Mouse (Mus musculus) Patski (cell line): Measurements from ENCODE around the gene Pitpnm2. TPM values are rescaled to one million over a fixed set of nuclear protein-coding genes. Genes with fewer than 3 reads are reported as not detected.
A peak's percentile ranks its signal among the peaks of the same experiment; 100 is the strongest.

ENCODE experiments used
- ATAC-seq: fragments of 100-300 bp; one replicate; pipeline ENCODE4 v1.8.0; 2021
- CTCF ChIA-PET: fragments of 350-600 bp; sonication (Branson Sonifier 250); formaldehyde crosslinking; loops from one replicate; lab custom pipeline; 2022; ENCODE audit warnings: inconsistent platforms; lab: Charles Lee
- POLR2A ChIA-PET: fragments of 350-600 bp; sonication (Branson Sonifier 250); formaldehyde crosslinking; loops from one replicate; lab custom pipeline; 2022; ENCODE audit warnings: antibody characterized with exemption, inconsistent platforms; lab: Charles Lee
- DNase-seq: peaks from one replicate; pipeline ENCODE4 v3.0.0-alpha.2; 2011; ENCODE audit warnings: low read depth, low spot score
- H3K27me3 ChIP-seq: fragments of 371-371 bp; one replicate; pipeline ENCODE4 v1.5.1; 2021
- CTCF ChIP-seq: fragments of 100-300 bp; IDR thresholded peaks from one replicate; pipeline ENCODE4 v1.5.1; 2021
- in situ Hi-C: fragments of 300-500 bp; cut with MboI; formaldehyde crosslinking; loops from 3 replicates; pipeline ENCODE4 v1.11.1; 2018; ENCODE audit warnings: low pct_unique_long_range_greater_than_20kb, mixed read lengths
- polyA plus RNA-seq: library from polyadenylated mRNA; unstranded; gene quantifications from one replicate; pipeline ENCODE4 v1.2.3, GENCODE M21; 2021

Pitpnm2 gene
- polyA plus RNA-seq, 1 experiment from 2014 or later, result 33.3 TPM

DNA sequence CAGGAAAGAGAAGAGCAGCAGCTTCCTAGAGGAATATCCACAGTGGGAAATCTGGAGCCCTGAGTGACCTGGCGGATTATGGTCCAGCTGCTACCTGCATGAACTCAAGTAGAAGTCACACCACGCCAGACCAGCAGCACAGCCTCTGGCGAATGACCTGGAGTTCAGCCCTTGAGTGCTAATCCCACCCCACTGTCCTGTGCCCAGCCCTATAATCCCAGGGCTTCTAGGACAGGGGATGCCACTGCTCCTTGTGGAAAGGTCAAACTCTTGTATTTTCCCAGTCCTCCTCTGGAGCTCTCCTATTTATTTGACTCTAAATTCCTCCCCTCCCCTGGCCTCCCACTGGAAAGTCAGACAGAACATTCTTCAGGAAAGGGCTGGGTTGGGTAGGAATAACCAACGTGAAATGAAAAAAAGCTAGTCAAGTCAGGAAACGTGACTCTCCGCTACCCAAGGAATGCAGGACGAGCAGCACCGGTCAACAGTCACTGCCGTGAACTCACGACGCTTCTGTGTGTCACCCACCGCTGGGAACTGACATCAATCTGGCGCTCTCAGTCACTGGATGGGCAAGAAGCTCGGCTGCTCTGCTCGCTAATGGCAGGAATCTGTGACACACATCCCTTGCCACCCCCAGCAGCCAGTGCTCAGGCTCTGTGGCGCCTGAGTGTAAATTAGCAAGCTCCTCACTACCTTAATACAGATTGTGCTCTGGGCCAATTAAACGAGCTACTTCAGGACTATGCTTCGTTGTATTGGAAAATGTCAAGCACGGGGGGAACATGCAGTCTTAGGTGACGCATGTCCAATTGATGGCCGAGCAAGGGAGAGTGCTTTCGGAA lies 8.5 kb downstream of the Pitpnm2 start:
- no peak for TF ChIP-seq CTCF
- ATAC-seq (peak; percentile 27), DNase-seq (no peak)
- ChIA-PET CTCF (interaction anchor here (0.9 to 1.4 kb wide), 6 partner anchors 10 to 79 kb away, joined by 3 to 5 read pairs (median 4); no protein-coding TSS in a partner anchor), POLR2A (interaction anchor here (0.7 to 1.1 kb wide), 4 partner anchors 13 to 75 kb away, joined by 3 read pairs; no protein-coding TSS in a partner anchor)
- no peaks in the 10 kb centered on the region for H3K27me3 ChIP-seq
- in situ Hi-C loops, result no loop called here

DNA sequence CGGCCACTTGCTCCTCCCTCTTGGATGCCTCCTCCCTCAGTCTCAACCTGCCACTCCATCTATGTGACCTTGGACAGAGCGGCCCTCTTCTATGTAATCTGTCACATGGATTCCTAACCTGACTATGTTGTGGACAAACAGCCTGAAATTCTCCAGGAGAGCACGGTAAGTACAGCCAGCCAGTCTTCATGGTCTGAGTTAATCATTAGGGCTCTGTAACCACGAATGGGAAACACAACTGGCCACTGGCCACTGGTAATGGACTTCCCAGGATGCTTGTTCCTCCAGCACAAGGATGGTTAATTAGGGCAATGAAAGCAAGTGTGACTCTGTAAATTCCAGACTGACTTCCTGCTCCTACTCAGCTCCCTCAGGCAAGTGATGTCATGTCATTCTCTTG lies 13.4 kb downstream of the Pitpnm2 start:
- in situ Hi-C loops, result no loop called here
- CTCF ChIA-PET, result interaction anchor here (0.8 to 1.6 kb wide), 4 partner anchors 9 to 73 kb away, joined by 3 to 4 read pairs (median 3); no protein-coding TSS in a partner anchor
- TF ChIP-seq CTCF, result no peak
- POLR2A ChIA-PET, result interaction anchor here (0.7 to 1.0 kb wide), 4 partner anchors 22 to 66 kb away, joined by 3 to 6 read pairs (median 4); no protein-coding TSS in a partner anchor
- H3K27me3 ChIP-seq, result no peaks in the 10 kb centered on the region
- DNase-seq (peak; percentile 95), ATAC-seq (peak; percentile 66)

DNA sequence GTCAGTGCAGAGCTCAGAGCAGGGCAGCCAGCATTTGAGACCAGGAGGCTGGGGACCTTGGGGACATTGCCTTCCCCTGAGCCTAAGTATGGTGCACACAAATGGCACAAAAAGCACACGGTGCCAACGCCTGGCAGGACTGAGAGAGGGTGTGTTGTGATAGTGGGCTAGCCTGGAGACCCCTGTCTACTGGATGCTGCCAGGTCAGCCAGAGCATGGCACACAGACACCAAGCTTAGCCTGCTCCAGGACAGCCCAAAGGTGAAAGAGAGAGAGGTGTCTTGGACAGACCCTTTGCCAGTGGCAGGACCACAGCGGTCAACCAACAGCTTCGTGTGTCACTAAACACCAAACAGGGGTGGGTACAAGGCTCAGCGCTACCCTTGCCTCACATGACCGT lies 14.8 kb downstream of the Pitpnm2 start:
- in situ Hi-C loops, result no loop called here
- DNase-seq (no peak), ATAC-seq (no peak)
- ChIA-PET POLR2A (no interaction called here), CTCF (interaction anchor here (0.8 to 1.5 kb wide), 3 partner anchors 12 to 14 kb away, joined by 3 to 5 read pairs (median 3); no protein-coding TSS in a partner anchor)
- TF ChIP-seq CTCF, result no peak
- no peaks in the 10 kb centered on the region for H3K27me3 ChIP-seq

DNA sequence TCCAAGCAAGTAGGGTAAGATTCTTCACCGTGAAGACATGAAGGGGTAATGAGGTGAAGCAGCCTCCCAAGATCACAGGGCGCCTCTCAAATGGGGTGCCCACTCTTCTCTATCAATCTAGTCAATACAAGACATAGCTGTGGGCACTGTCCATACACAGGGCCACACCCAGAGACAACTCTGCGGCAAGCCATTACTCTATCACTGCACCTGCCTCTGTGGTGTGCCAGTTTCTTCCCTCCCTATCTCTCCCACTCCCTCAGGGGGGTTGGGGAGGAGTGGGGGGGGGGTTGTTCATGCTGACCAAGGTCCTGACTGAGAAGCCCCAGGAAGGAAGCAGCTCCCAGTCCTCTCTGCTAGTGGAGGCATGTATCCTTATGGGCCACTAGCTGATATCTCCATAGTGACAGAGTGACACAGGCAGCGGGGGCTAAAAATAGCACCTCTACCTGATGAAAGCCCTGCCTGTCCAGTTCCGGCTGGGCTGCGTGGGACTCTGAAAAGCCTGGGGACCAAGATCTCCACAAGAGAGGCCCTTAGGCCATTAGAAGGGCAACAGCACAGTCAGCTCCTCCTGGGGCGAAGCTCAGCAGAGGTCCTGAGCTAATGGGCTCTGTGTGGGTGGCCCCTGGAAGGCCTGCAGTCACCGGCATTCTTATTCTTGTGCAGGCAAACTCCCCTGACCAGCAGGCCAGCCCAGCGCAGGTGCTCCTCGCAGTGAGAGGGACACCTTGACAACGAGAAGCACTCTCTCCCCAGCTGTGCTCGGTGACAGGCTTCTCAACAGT lies 15.5 kb downstream of the Pitpnm2 start:
- DNase-seq (no peak), ATAC-seq (no peak)
- TF ChIP-seq CTCF, result no peak
- no peaks in the 10 kb centered on the region for H3K27me3 ChIP-seq
- CTCF ChIA-PET, result interaction anchor here (0.8 to 1.5 kb wide), 4 partner anchors 11 to 19 kb away, joined by 3 to 5 read pairs (median 4); no protein-coding TSS in a partner anchor
- in situ Hi-C loops, result no loop called here
- POLR2A ChIA-PET, result no interaction called here

DNA sequence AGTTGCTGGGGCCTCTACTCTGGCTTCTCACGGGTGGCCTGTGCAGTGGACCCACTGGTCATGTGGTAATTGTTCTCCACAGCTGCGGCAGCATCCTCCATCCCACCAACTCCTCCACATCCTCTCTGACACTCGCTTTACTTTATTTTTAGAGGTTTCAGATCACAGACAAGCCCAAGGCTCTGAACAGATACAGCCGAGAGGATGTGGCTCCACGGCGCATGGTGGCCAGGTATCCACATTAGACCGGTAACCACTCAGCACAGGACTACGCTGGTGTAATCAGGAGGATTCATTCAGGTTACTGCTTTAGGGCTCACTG lies 16.5 kb downstream of the Pitpnm2 start:
- in situ Hi-C loops, result no loop called here
- POLR2A ChIA-PET, result interaction anchor here (1.5 kb wide), 1 partner anchor 20 kb away, joined by 4 read pairs; no protein-coding TSS in a partner anchor
- CTCF ChIA-PET, result interaction anchor here (1.5 to 1.8 kb wide), 2 partner anchors 11 to 20 kb away, joined by 4 to 5 read pairs; no protein-coding TSS in a partner anchor
- DNase-seq (no peak), ATAC-seq (no peak)
- TF ChIP-seq CTCF, result no peak
- no peaks in the 10 kb centered on the region for H3K27me3 ChIP-seq

DNA sequence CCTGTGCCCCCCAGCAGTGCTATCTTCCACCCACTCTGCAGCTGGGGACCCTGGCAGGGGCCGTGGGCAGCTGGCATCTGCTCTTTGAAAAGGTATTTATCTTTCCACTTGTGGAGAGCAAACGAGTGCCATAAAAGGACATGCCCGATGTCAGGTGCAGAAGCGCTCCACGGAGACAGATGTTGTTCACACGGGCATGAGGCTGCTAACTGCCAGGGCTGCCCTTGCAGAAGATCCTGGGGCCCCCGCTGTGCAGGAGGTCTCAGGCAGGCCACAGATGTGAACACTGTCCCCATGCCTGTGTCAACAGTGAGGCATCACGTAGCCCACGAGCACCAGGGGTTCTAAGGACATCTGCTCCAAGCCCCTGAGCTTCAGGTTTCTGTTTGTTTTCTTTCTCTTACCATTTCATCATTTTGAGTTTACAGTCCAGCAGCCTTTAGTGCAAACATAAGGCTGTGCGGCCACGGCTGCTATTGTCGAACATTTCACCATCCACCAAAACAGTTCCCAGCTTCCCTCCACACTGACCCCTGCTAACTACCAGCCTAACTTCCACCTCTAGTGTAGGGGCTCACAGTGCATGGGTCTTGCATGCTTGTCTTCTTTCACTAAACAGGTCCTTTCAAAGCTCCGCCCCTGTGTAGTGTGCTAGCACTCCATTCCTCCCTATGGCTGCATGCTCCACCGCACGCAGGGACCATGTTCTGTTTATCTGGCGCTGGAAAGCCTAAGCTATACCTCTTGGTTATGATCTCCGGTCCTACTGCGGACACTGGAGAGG lies 17.0 kb downstream of the Pitpnm2 start:
- ChIA-PET POLR2A (interaction anchor here (1.5 kb wide), 1 partner anchor 21 kb away, joined by 4 read pairs; no protein-coding TSS in a partner anchor), CTCF (interaction anchor here (1.5 to 1.8 kb wide), 2 partner anchors 10 to 21 kb away, joined by 4 to 5 read pairs; no protein-coding TSS in a partner anchor)
- in situ Hi-C loops, result no loop called here
- ATAC-seq (no peak), DNase-seq (no peak)
- TF ChIP-seq CTCF, result no peak
- no peaks in the 10 kb centered on the region for H3K27me3 ChIP-seq

DNA sequence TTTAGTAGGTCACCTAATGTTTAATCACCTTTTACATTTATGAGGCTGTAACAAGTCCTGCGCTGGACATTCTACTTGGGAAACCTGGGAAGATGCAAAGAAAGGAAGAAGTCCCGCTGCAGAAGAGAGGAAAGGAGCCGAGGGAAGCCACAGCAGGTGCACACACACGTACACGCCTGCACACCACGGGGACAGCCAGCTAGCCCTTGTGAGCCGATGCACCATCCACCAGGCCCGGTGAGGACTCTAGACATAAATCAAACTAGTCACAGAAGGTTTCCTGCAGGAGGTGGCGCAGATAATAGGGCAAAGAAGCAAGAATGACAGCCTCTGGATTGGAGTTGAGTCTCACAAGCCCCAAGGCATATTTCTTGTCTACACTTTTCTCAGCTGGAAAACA lies 19.1 kb downstream of the Pitpnm2 start:
- H3K27me3 ChIP-seq, result no peaks in the 10 kb centered on the region
- ChIA-PET CTCF (interaction anchor here (1.2 kb wide), 1 partner anchor 11 kb away, joined by 3 read pairs; no protein-coding TSS in a partner anchor), POLR2A (interaction anchor here (0.6 kb wide), 1 partner anchor 467 kb away, joined by 3 read pairs; no protein-coding TSS in a partner anchor)
- in situ Hi-C loops, result no loop called here
- DNase-seq (no peak), ATAC-seq (no peak)
- no peak for TF ChIP-seq CTCF

DNA sequence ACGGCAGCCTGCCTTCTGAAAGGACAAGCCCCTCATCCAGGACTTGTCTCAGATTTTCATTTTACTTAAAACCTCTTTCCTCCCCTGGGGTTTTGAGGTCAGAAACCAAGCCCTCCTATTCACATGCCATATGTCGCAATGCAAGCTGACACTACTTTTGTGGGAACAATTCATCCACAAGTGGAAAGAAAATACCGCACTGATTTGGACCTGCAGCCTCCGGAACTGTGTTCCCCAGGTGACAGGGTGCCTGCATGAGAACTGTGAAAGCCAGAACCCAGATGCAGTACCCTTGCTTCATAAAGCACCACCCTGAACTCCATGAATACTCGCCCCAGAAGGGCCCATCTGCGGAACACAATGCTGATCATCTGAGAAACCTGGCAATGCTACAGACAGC lies 22.4 kb downstream of the Pitpnm2 start:
- ChIA-PET CTCF (interaction anchor here (0.9 to 1.1 kb wide), 2 partner anchors 9 to 25 kb away, joined by 3 to 4 read pairs; no protein-coding TSS in a partner anchor), POLR2A (interaction anchor here (0.6 kb wide), 1 partner anchor 14 kb away, joined by 3 read pairs; no protein-coding TSS in a partner anchor)
- no peak for TF ChIP-seq CTCF
- H3K27me3 ChIP-seq, result no peaks in the 10 kb centered on the region
- in situ Hi-C loops, result no loop called here
- no peak for DNase-seq
- ATAC-seq, result no peak

DNA sequence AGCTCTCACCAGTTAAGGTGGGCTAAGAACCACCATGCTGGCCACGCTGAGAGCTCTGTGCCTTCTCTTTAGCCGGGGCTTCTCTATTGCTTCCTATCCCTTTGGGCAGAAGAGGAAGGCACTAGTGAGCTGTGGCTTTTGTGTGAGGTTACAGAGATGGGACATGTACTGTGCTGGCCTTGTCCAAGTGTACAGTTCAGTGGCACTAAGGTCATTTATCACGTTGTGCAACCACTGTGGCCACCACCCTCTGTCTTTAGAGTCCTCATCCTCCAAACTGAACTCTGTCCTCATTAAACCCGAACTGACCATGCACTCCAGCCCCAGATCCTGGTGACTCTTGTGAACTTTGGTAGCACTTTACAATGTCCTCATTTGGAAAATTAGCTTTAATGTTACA lies 23.1 kb downstream of the Pitpnm2 start:
- CTCF ChIA-PET, result interaction anchor here (0.9 to 1.4 kb wide), 4 partner anchors 9 to 64 kb away, joined by 3 to 4 read pairs (median 4); no protein-coding TSS in a partner anchor
- no peak for TF ChIP-seq CTCF
- DNase-seq, result no peak
- POLR2A ChIA-PET, result no interaction called here
- H3K27me3 ChIP-seq, result no peaks in the 10 kb centered on the region
- in situ Hi-C loops, result no loop called here
- ATAC-seq, result no peak
